Mouse (Mus musculus) spleen, adult 2 months (tissue): Measurements from ENCODE around the gene Bahcc1.

Source experiments
- CTCF ChIP-seq: fragments of 200-500 bp; IDR thresholded peaks from 2 replicates; pipeline ENCODE4 v1.5.1; 2011; ENCODE audit warnings: mild to moderate bottlenecking, inconsistent platforms; ENCODE audit not compliant: insufficient read depth, insufficient read length, insufficient replicate concordance; ENCODE audit errors: extremely low read depth
- POLR2A ChIP-seq: fragments of 200-500 bp; IDR thresholded peaks from 2 replicates; pipeline ENCODE4 v1.6.1; 2011; ENCODE audit warnings: low read depth, low read length, inconsistent platforms

GRCm38 (mm10) chr11:120236114-120236437 lies 3.3 kb downstream of the Bahcc1 start:
- TF ChIP-seq POLR2A = no peak
- TF ChIP-seq CTCF = no peak
